Mouse (Mus musculus): ENCODE data around the gene Etv3.

Etv3 gene

DNA sequence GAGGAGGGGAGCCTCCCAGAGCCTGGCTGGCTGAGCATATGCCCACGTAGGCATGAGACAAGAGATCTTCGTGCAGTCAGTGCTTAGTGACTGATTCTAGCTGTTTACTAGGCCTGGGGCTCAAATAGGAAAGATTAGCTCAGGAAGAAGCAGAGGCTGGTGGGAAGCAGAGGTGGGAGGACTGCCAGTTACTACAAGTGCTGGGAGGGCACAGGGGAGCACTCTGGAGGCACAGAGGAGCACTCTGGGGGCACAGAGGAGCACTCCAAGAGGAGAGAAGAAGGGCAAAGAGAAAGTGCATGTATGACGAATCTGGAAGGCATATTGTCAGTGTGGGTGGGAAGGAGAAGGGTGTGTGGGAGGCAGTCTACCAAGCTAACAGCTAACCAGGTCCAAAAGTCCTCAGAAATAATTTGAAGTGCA, 30.9 kb downstream of the Etv3 start:
- DNase-seq (ENCODE audit: low spot score), result no peak

DNA sequence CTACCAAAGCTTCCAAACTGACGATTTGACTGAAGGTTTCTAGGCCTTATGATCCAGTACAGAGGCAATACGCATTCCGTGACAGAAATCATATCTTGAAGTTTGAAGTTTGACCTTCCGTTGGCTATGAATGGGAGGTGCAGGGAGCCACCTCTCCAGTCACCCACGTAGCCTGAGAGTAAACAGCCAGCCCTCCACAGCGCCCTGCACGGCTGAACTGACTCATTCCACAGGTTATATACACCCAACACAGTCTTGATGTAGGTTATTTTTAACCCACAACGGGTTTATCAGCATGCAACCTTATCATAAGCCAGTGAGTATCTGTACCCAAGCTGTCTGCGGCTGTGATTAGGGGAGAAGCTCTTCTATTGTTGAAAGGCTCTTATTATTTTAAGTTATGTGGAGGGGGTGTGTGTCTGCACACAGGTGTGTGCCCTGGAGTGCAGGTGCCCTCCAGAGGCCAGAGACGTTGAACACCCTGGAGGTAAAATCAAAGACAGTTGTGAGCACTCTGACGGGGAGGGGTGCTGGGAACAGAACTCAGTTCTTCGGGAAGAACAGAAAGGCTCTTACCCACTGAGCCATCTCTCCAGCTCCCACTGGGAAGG, 31.6 kb downstream of the Etv3 start:
- no peak for DNase-seq (ENCODE audit: low spot score)

DNA sequence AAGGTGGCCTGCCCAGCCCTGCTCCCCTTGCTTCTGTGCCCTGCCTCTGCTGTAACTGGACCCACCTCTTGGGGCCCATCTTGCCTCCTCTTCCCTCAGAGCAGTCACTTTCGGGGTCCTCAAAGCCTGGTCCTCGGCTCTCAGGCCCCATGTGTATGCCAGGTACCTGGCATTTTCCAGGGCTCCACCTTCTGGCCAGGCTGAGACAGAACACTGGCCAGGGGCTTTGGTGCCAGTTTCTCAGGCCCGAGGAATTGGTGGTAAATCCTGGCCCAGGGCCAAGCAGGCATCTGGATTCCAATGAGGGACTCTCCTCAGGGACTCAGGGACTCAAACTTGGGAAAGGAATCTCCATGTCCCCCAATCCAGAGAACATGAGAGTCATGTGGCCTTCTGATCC, 34.9 kb downstream of the Etv3 start:
- no peak for DNase-seq (ENCODE audit: low spot score)

DNA sequence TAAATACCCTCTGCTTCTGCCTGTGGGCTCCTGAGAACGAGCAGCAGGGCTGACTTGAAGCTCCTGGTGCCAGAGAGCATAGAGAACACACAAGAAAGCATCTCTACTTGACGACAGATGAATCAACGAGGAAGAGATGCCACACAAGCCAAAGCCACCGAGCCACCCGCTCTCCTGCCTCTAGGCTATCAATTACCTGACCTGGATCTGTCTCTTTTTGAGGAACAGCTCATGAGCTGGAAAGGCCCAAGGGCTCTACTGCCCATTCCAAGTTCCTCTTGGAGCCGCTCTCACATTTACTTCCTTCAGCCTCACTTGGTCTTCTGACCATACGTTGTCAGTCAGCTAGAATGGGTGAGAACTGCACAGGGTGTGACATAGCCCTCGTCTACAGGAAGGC, 36.2 kb downstream of the Etv3 start:
- no peak for DNase-seq (ENCODE audit: low spot score)

DNA sequence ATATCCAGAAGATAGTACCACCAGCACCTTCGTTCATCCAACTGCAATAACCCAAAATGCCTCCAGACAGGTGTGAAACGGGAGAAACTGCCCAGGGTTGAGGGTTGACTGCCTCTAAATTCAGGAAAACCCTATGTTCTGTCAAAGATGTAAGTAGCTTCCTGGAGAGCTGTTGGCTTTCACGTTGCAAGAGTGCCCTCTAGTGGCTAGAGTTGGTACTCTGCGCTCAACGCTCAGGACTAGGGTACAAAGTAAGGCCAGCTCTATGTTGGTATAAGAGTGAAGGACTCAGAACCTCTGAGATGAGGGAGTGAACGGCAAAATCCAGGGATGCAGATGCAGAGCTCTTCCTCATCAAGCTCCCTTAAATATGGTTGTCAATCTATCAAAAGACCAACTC, 37.2 kb downstream of the Etv3 start:
- DNase-seq (ENCODE audit: low spot score), result peak; percentile 73

DNA sequence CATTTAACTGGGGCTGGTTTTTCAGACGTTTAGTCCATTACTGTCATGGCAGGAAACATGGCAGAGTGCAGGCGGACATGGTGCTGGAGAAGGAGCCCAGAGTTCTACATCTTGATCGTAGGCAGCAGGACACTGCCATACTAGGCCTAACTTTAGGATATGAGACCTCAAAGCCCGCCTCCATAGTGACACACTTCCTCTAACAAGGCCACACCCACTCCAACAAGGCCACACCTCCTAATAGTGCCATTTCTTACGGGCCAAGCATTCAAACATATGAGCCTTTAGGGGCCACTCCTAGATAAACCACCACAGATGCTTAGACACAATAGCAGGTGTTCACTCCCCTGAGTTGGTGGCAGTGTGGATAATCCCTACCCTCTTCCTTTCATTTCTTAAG, 38.3 kb downstream of the Etv3 start:
- no peak for DNase-seq (ENCODE audit: low spot score)

DNA sequence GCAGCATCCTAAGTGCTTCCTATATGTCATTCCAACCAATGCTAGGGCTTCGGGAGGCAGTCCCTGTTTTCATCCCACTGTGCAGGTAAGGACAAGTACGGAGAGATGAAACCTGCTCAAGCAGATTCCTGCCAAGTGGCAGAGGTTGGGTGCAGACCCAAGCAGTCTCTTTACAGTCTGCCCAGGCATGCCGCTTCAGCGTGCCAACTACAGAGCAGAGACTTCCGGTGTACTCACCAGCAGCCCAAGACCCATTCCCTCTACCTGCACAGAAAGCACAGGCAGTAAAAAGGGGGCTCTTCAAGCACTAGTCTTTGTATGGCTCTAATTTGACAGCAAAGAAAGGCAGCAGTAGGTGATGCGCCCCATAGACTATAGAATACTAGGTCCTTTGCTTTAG, 40.4 kb downstream of the Etv3 start:
- no peak for DNase-seq (ENCODE audit: low spot score)

DNA sequence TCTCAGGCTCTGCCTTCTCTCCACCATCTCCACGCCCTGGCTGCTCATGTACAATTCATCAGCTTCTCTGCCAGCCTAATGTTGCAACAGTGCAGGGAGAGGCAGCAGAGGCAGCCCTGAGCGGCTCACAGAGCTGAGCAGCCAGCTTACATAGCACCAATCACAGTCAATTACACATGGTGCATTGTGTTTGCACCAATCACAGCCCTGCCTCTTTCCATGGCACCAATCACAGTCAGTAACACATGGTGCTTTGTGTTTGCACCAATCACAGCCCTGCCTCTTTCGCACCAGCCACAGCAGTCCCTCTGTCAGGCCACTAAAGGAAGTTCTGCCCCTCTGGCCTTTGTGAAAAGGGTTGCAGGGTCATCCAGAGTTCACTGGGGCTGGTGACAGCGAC, 40.9 kb downstream of the Etv3 start:
- DNase-seq (ENCODE audit: low spot score), result peak; percentile 31

DNA sequence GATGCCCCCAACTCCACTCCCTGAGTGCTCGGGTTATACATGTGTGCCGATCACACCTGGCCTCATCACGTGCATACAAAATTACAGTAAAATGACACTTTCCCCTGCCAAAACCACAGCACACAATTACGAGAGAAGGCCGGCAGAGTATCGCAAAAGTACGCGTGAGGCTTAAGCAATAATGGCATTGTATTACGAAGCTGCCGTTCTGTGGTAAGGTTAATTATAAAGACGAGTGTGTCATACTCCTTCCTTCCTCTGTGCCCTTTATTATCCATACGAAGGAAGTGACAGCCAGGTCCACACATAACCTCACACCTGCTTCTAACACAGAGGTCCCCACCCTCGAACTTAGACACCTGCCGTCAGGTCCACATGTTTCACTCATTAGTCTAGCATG, 42.3 kb downstream of the Etv3 start:
- DNase-seq (ENCODE audit: low spot score), result no peak

DNA sequence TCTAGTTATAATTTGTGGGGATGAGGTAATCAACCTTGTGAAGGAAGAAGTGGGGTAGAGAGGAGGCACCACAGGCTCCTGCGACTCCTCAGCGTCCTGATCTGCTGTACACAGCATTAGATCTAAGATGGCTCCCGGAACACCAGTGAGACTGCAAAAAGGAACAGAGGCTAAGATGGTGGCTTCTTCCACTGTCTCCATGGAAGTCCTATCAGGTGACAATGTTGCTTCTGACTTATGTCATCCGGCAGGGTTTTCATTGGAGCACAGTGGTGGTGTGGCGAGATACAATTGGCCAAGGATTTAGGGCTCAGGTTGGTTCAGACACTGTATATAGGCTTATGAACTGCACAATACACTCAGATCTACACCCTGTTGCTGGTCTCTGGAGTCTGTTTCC, 43.5 kb downstream of the Etv3 start:
- no peak for DNase-seq (ENCODE audit: low spot score)

DNA sequence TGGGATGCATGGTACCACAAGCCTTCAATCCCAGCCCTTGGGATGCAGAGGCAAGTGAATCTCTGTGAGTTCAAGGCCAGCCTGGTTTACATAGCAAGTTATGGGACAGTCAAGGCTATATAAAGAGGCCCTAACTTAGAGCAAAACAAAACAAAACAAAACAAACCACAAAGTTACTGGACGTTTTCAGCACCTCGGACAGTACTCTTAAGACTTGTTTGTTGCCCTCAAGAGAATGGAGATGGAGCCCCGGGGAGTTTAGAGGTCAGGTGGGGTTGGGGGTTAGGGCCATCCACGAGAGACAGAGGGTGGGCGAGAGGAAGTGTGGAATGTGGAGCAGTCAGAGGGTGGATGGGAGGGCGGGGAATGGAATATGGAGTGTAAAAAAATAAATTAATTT, 50.6 kb downstream of the Etv3 start:
- DNase-seq (ENCODE audit: low spot score), result no peak

DNA sequence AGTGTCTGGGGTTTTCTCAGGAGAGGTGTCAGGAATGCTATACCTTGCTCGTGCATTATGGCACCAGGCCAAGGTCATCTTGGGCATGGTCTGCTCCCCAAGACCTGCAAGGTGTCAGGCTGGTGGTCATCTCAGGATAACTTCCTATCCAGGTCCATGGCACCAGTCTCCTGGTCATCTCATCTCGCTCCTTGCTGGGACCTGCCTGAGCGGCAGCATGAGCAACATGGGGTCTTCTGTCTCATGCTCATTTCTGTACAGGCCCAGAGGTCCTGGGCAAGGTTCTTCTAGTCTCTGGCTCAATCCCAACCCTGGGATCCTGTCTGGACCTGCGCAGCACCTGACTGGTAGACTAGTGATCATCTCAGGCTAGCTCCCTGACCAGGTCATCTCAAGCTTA, 57.1 kb downstream of the Etv3 start:
- DNase-seq (ENCODE audit: low spot score), result no peak

All from T-cell, adult 2 months (primary cell).